Mouse (Mus musculus) liver, adult 10 weeks (tissue): Measurements from ENCODE around the gene Wdr12. TPM values are rescaled to one million over a fixed set of nuclear protein-coding genes. Genes with fewer than 3 reads are reported as not detected.

Experiments
- polyA plus RNA-seq: library from polyadenylated mRNA; stranded (reverse); fragments of 350-450 nt; fragmentation: Illumina TruSeq; extraction: RNeasy Lipid Tissue Mini Kit (QIAGEN cat#74804); gene quantifications from one replicate; pipeline ENCODE4 v1.2.3, GENCODE M21; 2014; ENCODE audit warnings: low read depth, low replicate concordance

The Wdr12 gene
- 15.9 TPM for polyA plus RNA-seq

GRCm38 (mm10) chr1:60098024-60098781 lies at the start of gene Wdr12, which contains the start of gene Carf:
Wdr12 (minus strand) TSS chr1:60098645.
Carf (plus strand) TSS chr1:60098247.

GRCm38 (mm10) chr1:60042796-60043469 lies 55.5 kb downstream of the Wdr12 start, which contains the start of gene Ica1l:
Ica1l (minus strand) TSS chr1:60043184.

Other genes with a start within 250 kb of the Wdr12 start
- gene Fam117b, start 185.6 kb downstream of the Wdr12 start, polyA plus RNA-seq, result 6.1 TPM
- not detected for gene Ica1l, start 55.5 kb downstream of the Wdr12 start, polyA plus RNA-seq
- gene Carf, start 398 bp downstream of the Wdr12 start, polyA plus RNA-seq, result 5.1 TPM
- gene Nbeal1, start 82.0 kb upstream of the Wdr12 start, polyA plus RNA-seq, result 12.1 TPM
- 22.8 TPM for gene Cyp20a1, start 244.7 kb upstream of the Wdr12 start, polyA plus RNA-seq